Mouse (Mus musculus) stomach, embryonic 16.5 days (tissue): Measurements from ENCODE around the gene Cdh4. TPM values are rescaled to one million over a fixed set of nuclear protein-coding genes. Genes with fewer than 3 reads are reported as not detected.

Experiments used
- ATAC-seq: fragments of 200-750 bp; cut with Nextera tagmentation; 2 replicates; pipeline ENCODE4 v1.8.0; 2017; ENCODE audit warnings: moderate number of reproducible peaks, moderate TSS enrichment; ENCODE audit not compliant: insufficient read depth, low FRiP score
- H3K27ac ChIP-seq: fragments of 300-500 bp; sonication (generic); 2 replicates; pipeline ENCODE4 v1.5.1; 2014; ENCODE audit warnings: low read length
- H3K27me3 ChIP-seq: fragments of 300-500 bp; sonication (generic); 2 replicates; pipeline ENCODE4 v1.6.1; 2014; ENCODE audit warnings: low read length, control low read depth, mixed read lengths; ENCODE audit not compliant: control insufficient read depth, insufficient read depth
- H3K36me3 ChIP-seq: fragments of 300-500 bp; sonication (generic); 2 replicates; pipeline ENCODE4 v1.6.1; 2014; ENCODE audit warnings: low read length; ENCODE audit not compliant: control insufficient read depth, insufficient read depth
- H3K4me1 ChIP-seq: fragments of 300-500 bp; sonication (generic); 2 replicates; pipeline ENCODE4 v1.6.1; 2014; ENCODE audit warnings: low read length, control low read depth, mixed read lengths; ENCODE audit not compliant: control insufficient read depth, insufficient read depth
- H3K4me2 ChIP-seq: fragments of 300-500 bp; sonication (generic); 2 replicates; pipeline ENCODE4 v1.6.1; 2014; ENCODE audit warnings: low read depth, low read length, mixed read lengths
- H3K4me3 ChIP-seq: fragments of 300-500 bp; sonication (generic); replicated peaks from 2 replicates; pipeline ENCODE4 v1.5.1; 2014; ENCODE audit warnings: mild to moderate bottlenecking, low read length
- H3K9ac ChIP-seq: fragments of 300-500 bp; sonication (generic); 2 replicates; pipeline ENCODE4 v1.6.1; 2014; ENCODE audit warnings: low read length
- H3K9me3 ChIP-seq: fragments of 300-500 bp; sonication (generic); replicated peaks from 2 replicates; pipeline ENCODE4 v1.6.1; 2016; ENCODE audit warnings: low read length, control low read depth; ENCODE audit not compliant: control insufficient read depth
- WGBS: fragments of 180-500 bp; shearing (Covaris S2); extraction: QIAGEN DNeasy Blood & Tissue Kit; methylation state at CpG from one replicate; pipeline ENCODE4 v1.1.7; 2014; 5-methylcytosine and 5-hydroxymethylcytosine counted together
- polyA plus RNA-seq: library from polyadenylated mRNA; unstranded; fragments of >200 nt; fragmentation: Nextera tagmentation; extraction: Ambion mirVana; gene quantifications from 2 replicates; pipeline ENCODE4 v1.2.1, GENCODE M21; 2015

Gene Cdh4
- polyA plus RNA-seq, 1 experiment from 2014 or later = 4.4 TPM

- Histone ChIP-seq H3K27ac (no peak overlapping the region), H3K4me2 (no peak overlapping the region), H3K9me3 (no peaks in the 10 kb centered on the region), H3K27me3 (no peaks in the 10 kb centered on the region), H3K36me3 (no peaks in the 10 kb centered on the region), H3K9ac (no peak overlapping the region), H3K4me3 (no peak overlapping the region), H3K4me1 (no peaks in the 10 kb centered on the region)
- no peak for ATAC-seq
- 44% methylated on average over 4 of the region's 4 CpGs for WGBS
Observed at GRCm38 (mm10) chr2:179857086-179857485, 414.9 kb downstream of the Cdh4 start.

- no peaks in the 10 kb centered on the region for H3K36me3 ChIP-seq
- no peak for ATAC-seq
- H3K9me3 ChIP-seq = no peaks in the 10 kb centered on the region
- H3K9ac ChIP-seq = no peak overlapping the region
- no peak overlapping the region for H3K4me2 ChIP-seq
- no peak overlapping the region for H3K4me3 ChIP-seq
- WGBS = 76% methylated on average over 3 of the region's 3 CpGs
- no peaks in the 10 kb centered on the region for H3K27me3 ChIP-seq
- H3K4me1 ChIP-seq = no peaks in the 10 kb centered on the region
- H3K27ac ChIP-seq = no peak overlapping the region
Observed at GRCm38 (mm10) chr2:179862676-179863075, 420.4 kb downstream of the Cdh4 start.

GRCm38 (mm10) chr2:179863266-179863665 is 421.0 kb downstream of the Cdh4 start:
- H3K9ac ChIP-seq = no peak overlapping the region
- H3K4me2 ChIP-seq = no peak overlapping the region
- no peaks in the 10 kb centered on the region for H3K27me3 ChIP-seq
- no peak overlapping the region for H3K4me3 ChIP-seq
- ATAC-seq = no peak
- no peaks in the 10 kb centered on the region for H3K9me3 ChIP-seq
- no peaks in the 10 kb centered on the region for H3K36me3 ChIP-seq
- WGBS = 75% methylated on average over 3 of the region's 3 CpGs
- H3K4me1 ChIP-seq = no peaks in the 10 kb centered on the region
- no peak overlapping the region for H3K27ac ChIP-seq

GRCm38 (mm10) chr2:179865097-179865496 is 422.9 kb downstream of the Cdh4 start:
- 68% methylated on average over 5 of the region's 5 CpGs for WGBS
- H3K27me3 ChIP-seq = no peaks in the 10 kb centered on the region
- H3K4me2 ChIP-seq = no peak overlapping the region
- no peak for ATAC-seq
- H3K4me3 ChIP-seq = no peak overlapping the region
- no peaks in the 10 kb centered on the region for H3K4me1 ChIP-seq
- H3K9ac ChIP-seq = no peak overlapping the region
- H3K27ac ChIP-seq = no peak overlapping the region
- H3K9me3 ChIP-seq = no peaks in the 10 kb centered on the region
- H3K36me3 ChIP-seq = no peaks in the 10 kb centered on the region

GRCm38 (mm10) chr2:179867669-179868068 is 425.4 kb downstream of the Cdh4 start:
- no peaks in the 10 kb centered on the region for H3K36me3 ChIP-seq
- no peak overlapping the region for H3K4me3 ChIP-seq
- ATAC-seq = no peak
- 68% methylated on average over 3 of the region's 3 CpGs for WGBS
- no peaks in the 10 kb centered on the region for H3K27me3 ChIP-seq
- H3K27ac ChIP-seq = no peak overlapping the region
- H3K4me2 ChIP-seq = no peak overlapping the region
- no peak overlapping the region for H3K9ac ChIP-seq
- no peaks in the 10 kb centered on the region for H3K4me1 ChIP-seq
- H3K9me3 ChIP-seq = no peaks in the 10 kb centered on the region

- H3K4me2 ChIP-seq = no peak overlapping the region
- H3K4me3 ChIP-seq = no peak overlapping the region
- no peak overlapping the region for H3K27ac ChIP-seq
- H3K9me3 ChIP-seq = no peaks in the 10 kb centered on the region
- no peaks in the 10 kb centered on the region for H3K4me1 ChIP-seq
- 25% methylated on average over 2 of the region's 2 CpGs for WGBS
- no peaks in the 10 kb centered on the region for H3K36me3 ChIP-seq
- no peaks in the 10 kb centered on the region for H3K27me3 ChIP-seq
- ATAC-seq = no peak
- no peak overlapping the region for H3K9ac ChIP-seq
Observed at GRCm38 (mm10) chr2:179869871-179870270, 427.6 kb downstream of the Cdh4 start.

GRCm38 (mm10) chr2:179872724-179873123 is 430.5 kb downstream of the Cdh4 start:
- H3K9ac ChIP-seq = no peak overlapping the region
- H3K27me3 ChIP-seq = no peaks in the 10 kb centered on the region
- H3K4me2 ChIP-seq = no peak overlapping the region
- no peaks in the 10 kb centered on the region for H3K4me1 ChIP-seq
- no peaks in the 10 kb centered on the region for H3K36me3 ChIP-seq
- no peak overlapping the region for H3K27ac ChIP-seq
- H3K4me3 ChIP-seq = no peak overlapping the region
- no peaks in the 10 kb centered on the region for H3K9me3 ChIP-seq
- WGBS = 60% methylated on average over 5 of the region's 5 CpGs
- ATAC-seq = no peak

GRCm38 (mm10) chr2:179873315-179873714 is 431.1 kb downstream of the Cdh4 start:
- 28% methylated on average over 5 of the region's 5 CpGs for WGBS
- peak; percentile 65; the same call in 1 of the 2 replicates for ATAC-seq
- Histone ChIP-seq H3K4me3 (no peak overlapping the region), H3K27me3 (no peaks in the 10 kb centered on the region), H3K27ac (no peak overlapping the region), H3K9ac (no peak overlapping the region), H3K36me3 (no peaks in the 10 kb centered on the region), H3K9me3 (no peaks in the 10 kb centered on the region), H3K4me1 (no peaks in the 10 kb centered on the region), H3K4me2 (no peak overlapping the region)

- WGBS = 3% methylated on average over 3 of the region's 3 CpGs
- H3K27me3 ChIP-seq = no peaks in the 10 kb centered on the region
- peak; percentile 39; the same call in 1 of the 2 replicates for ATAC-seq
Observed at GRCm38 (mm10) chr2:179875147-179875546, 432.9 kb downstream of the Cdh4 start.

More at GRCm38 (mm10) chr2:179875147-179875546, 432.9 kb downstream of the Cdh4 start:
- no peaks in the 10 kb centered on the region for H3K9me3 ChIP-seq
- H3K27ac ChIP-seq = no peak overlapping the region
- no peaks in the 10 kb centered on the region for H3K36me3 ChIP-seq
- H3K4me2 ChIP-seq = no peak overlapping the region
- no peak overlapping the region for H3K4me3 ChIP-seq
- H3K9ac ChIP-seq = no peak overlapping the region
- H3K4me1 ChIP-seq = no peaks in the 10 kb centered on the region
